Mouse (Mus musculus) gastrocnemius, postnatal 10 days (tissue): Measurements from ENCODE around the gene Cpb1. TPM values are rescaled to one million over a fixed set of nuclear protein-coding genes. Genes with fewer than 3 reads are reported as not detected.
A peak's percentile ranks its signal among the peaks of the same experiment; 100 is the strongest.

Experiments
- DNase-seq: peaks from one replicate; pipeline ENCODE4 v3.0.0; 2021; ENCODE audit warnings: mixed read lengths
- long read RNA-seq, 2 experiments: library from polyadenylated mRNA; stranded (forward); transcript quantifications; one replicate each; pipeline ENCODE4 v2.0.0; 2021
- total RNA-seq, 2 experiments: library from RNA; stranded (reverse); gene quantifications; 2 replicates each; pipeline ENCODE4 v1.2.3; 2021

The Cpb1 gene
- under 1 TPM; 0.12 to 0.16 TPM for total RNA-seq
- long read RNA-seq, experiment 1, result 0 reads
- long read RNA-seq, experiment 2, result 0 reads

- DNase-seq, result no peak
Observed at GRCm38 (mm10) chr3:20275633-20276032, at the start of gene Cpb1. Cpb1 (minus strand) TSS chr3:20275733.

- DNase-seq, result no peak
Observed at GRCm38 (mm10) chr3:20317233-20317632, 41.7 kb upstream of the Cpb1 start.

GRCm38 (mm10) chr3:20309142-20309541 lies 33.6 kb upstream of the Cpb1 start:
- no peak for DNase-seq

DNA sequence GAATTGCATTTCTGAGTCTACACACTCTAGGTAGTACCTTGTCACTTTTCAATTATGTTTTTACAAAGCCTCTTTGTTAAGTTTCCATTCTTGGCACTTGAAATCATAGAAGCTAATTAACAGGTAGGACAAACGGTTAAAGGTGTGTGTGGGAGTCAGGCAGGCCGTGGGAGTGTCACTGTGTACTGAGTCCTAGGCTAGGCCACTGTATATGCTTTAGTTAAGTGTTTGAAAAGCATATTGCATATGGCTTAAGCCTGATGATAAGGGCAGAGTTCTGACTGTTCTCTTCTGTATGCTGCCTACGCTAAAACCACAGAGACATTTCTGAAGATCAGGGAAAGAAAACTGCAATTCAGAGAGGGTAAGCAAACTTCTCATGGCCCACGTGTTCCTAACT lies 31.7 kb upstream of the Cpb1 start:
- DNase-seq, result no peak

GRCm38 (mm10) chr3:20304758-20305352 lies 29.3 kb upstream of the Cpb1 start:
- DNase-seq, result no peak

DNA sequence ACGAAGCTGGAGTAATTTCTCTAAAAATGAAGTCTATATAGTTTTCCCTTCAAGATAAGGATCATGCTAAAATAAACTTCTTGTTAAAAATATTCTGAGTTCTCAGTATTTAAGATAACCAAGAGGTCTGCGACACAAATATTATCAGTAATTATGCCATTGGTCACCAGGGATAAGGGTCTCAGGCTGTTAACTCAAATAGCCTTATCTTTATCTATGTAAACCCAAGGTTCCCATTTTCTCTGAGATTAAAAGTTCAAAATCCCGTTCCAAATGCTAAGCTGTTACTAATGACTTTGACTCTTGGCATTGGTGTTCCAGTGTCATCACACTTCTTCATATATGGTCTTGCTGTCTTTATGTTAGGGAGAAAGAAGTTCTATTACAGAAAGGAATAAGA lies 20.0 kb upstream of the Cpb1 start:
- no peak for DNase-seq

GRCm38 (mm10) chr3:20294542-20295348 lies 19.2 kb upstream of the Cpb1 start:
- no peak for DNase-seq

- no peak for DNase-seq
Observed at GRCm38 (mm10) chr3:20291370-20291769, 15.8 kb upstream of the Cpb1 start.

DNA sequence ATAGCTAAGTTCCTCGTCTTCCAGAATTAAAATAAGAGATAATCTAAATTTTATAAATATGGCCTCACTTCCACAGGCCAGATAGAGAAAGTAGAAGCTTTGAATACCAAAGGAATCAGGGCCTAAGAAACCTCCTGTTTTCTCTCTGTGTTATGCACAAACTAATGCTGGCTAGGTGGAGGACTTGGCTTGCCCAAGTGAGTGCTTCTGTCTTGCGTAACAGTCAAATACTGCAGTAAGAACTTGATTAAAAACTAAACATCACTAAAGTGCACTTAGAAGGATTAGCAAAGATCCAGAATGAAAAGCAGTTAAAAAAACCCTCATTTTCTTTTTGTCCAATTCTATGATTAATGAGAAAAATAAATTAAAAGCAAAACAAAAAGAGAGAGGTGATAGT lies 13.2 kb upstream of the Cpb1 start:
- no peak for DNase-seq

DNA sequence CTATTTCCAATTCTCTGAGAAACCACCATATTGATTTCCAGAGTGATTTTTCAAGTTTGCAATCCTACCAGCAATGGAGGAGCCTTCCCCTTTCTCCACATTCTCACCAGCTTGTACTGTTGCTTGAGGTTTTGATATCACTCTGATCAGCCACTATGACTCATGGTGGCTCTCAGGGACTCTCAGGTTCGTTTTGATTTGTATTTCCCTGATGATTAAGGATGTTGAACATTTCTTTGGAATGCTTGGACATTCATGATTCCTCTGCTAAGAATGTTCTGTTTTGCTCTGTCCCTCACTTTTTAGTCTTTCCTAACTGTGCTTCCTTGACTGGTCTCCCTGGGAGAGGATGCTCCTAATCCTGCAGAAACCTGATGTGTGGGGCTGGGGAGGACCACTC lies 6.3 kb upstream of the Cpb1 start:
- DNase-seq, result no peak

DNA sequence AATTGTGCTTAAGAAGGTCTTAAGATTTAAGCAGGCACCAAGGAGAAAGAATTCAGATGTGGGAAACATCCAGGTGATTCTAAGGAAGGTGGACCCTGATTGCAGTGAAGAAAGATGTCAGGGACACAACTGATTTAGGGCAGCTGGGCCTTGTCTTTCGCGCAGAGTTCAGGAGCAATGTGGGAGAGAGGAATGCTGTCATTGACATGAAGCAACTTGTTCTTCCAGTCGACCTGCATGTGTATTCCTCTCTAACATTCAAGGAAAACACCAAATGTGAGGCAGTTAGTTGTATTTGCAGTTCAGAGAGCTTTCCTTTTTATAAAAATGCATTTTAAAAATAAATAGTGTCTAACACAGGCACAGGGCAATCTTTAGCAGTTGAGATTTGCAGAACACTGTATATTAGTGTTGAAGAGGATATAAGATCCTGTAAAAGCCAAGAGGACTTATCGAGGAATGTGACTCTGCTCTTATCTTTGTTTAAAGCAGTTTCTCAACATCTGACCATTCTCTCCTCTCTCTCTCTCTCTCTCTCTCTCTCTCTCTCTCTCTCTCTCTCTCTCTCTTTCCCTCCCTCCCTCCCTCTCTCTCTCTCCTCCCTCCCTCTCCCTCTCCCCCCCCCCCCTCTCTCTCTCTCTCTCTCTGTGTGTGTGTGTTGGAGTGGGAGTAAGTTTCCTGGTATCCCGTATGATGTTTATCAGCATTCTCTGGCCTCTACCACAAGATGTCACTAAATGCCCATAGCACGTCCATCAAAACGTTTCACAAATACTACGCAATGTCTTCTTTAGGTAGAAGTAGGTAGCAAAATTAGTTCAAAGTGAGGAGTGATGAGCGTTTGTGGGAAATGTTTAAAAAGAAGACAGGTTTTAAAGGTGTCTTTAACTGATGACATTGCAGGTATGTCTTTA lies 20.7 kb downstream of the Cpb1 start:
- DNase-seq, result no peak

GRCm38 (mm10) chr3:20243913-20244312 lies 31.6 kb downstream of the Cpb1 start:
- no peak for DNase-seq

DNA sequence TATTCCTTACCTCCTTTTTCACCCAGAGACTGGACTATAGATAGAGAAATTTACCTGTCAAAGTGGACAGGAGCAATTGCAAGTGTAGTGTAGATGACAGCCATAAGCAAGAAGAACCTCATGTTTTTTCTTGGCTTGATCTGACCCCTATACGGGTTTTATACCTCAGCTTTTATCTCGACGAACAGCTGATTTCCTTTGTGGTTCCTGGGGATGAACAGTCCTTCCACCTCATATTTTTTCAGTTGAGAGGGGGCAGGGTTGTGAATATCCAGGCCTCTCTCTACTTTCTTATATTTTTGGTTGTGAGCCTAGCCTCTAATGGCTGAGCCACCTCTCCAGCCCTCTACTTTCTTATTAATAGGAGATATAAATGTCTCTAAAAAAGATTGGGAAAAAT lies 33.5 kb downstream of the Cpb1 start, which contains the start of gene Cpa3:
TSS of gene Cpa3 (minus strand) at position 132 of the 400 bp plus-strand sequence.
- DNase-seq, result no peak

- no peak for DNase-seq
Observed at GRCm38 (mm10) chr3:20239741-20240140, 35.8 kb downstream of the Cpb1 start.

DNA sequence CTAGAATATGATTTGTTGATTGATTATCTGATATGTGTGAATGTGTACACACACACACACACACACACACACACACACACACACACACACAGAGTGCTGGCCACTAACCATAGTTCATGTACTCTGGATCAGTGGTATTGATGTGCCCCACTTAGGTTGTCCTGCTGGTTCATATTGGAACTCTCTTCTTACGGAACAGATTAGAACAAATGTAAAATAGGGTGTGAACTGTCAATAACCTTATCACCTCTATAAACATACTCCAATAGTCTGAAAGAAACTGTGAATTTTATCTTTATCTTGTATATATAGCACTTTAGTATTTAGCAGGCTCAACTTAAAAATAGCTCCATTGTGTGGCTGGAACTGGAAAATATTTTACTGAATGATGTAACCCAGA lies 38.6 kb downstream of the Cpb1 start:
- DNase-seq, result no peak

- DNase-seq, result no peak
Observed at GRCm38 (mm10) chr3:20229027-20229426, 46.5 kb downstream of the Cpb1 start.

GRCm38 (mm10) chr3:20225429-20225828 lies 50.1 kb downstream of the Cpb1 start:
- no peak for DNase-seq

DNA sequence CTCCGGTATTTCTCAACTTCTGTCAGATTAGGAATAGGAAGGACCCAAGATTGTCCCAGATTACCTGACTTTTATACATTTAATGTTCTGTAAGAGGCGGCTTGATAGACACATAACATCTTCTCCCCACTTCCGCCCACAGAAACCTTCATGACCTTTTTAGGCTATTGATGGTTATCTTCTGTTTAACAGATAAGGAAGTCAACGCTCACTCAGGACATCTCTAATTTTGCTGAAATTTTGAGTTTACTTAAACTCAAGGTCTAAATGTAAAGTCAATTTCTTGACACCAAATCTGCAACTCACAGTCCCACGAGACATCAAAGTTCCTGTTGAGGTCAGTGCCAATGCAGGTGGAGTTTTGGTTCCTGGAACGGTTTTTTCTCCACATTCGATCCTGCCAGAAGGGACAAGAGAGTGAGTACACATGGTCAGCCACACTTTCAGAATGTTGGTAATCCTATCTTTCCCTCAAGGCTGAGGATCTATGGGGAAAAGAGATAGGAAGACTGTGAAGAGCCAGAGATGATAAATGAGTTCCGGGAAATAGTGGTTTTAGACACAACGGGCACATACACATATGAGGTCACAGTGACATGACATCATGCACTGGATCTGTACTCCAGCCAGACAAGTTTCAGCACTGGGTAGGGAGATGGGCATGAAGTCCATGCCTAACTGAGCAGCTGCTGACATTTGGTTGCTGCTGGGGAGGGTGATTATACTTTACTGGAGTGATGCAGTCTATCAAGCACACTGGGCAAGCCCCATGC lies 52.4 kb downstream of the Cpb1 start:
- no peak for DNase-seq

GRCm38 (mm10) chr3:20222136-20222535 lies 53.4 kb downstream of the Cpb1 start:
- no peak for DNase-seq

DNA sequence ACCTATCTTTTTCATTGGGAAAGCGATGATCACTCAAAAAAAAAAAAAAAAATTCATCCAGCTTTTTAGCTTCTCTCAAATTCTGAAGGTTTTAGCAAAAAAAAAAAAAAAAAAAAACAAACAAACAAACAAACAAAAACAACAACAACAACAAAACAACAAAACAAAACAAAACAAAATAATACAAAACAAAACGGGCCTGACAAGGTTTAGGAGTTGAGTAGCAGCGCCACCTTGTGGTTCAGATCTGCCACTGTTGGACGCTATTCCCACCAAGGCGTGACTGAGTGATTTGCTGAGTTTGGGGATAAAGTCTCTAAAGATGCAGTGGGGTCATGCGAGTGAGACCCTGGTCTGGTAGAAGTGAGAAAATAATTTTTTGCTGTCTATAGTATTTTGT lies 76.7 kb downstream of the Cpb1 start:
- peak; percentile 65 for DNase-seq
